Mouse (Mus musculus) cerebellum, adult 9-10 months (tissue): ENCODE data around the gene Rapgef3.

Source experiments
- DNase-seq: peaks from one replicate; pipeline ENCODE4 v3.0.0; 2022

Rapgef3 gene

GRCm38 (mm10) chr15:97793386-97794153 is 25.8 kb upstream of the Rapgef3 start:
- no peak for DNase-seq

GRCm38 (mm10) chr15:97791126-97791700 is 23.4 kb upstream of the Rapgef3 start:
- DNase-seq, result no peak

GRCm38 (mm10) chr15:97789761-97790505 is 22.2 kb upstream of the Rapgef3 start:
- DNase-seq, result peak; percentile 85

GRCm38 (mm10) chr15:97788821-97789220 is 21.0 kb upstream of the Rapgef3 start:
- DNase-seq, result peak; percentile 87

GRCm38 (mm10) chr15:97787799-97788667 is 20.3 kb upstream of the Rapgef3 start:
- no peak for DNase-seq

- DNase-seq, result no peak
Measured at GRCm38 (mm10) chr15:97787148-97787798, 19.5 kb upstream of the Rapgef3 start.

GRCm38 (mm10) chr15:97786412-97787112 is 18.8 kb upstream of the Rapgef3 start:
- DNase-seq, result no peak

- DNase-seq, result peak; percentile 59
Measured at GRCm38 (mm10) chr15:97785731-97786411, 18.1 kb upstream of the Rapgef3 start.

- peak; percentile 69 for DNase-seq
Measured at GRCm38 (mm10) chr15:97784561-97785161, 16.9 kb upstream of the Rapgef3 start.

GRCm38 (mm10) chr15:97784092-97784559 is 16.4 kb upstream of the Rapgef3 start:
- DNase-seq, result peak; percentile 90

- DNase-seq, result peak; percentile 51
Measured at GRCm38 (mm10) chr15:97782749-97783105, 15.0 kb upstream of the Rapgef3 start.

- no peak for DNase-seq
Measured at GRCm38 (mm10) chr15:97781961-97782748, 14.4 kb upstream of the Rapgef3 start.

GRCm38 (mm10) chr15:97780611-97781031 is 12.8 kb upstream of the Rapgef3 start:
- DNase-seq, result no peak

GRCm38 (mm10) chr15:97779576-97779975 is 11.8 kb upstream of the Rapgef3 start:
- DNase-seq, result no peak

- DNase-seq, result no peak
Measured at GRCm38 (mm10) chr15:97778311-97779098, 10.7 kb upstream of the Rapgef3 start, which contains the start of gene Slc48a1. Gene Slc48a1, plus strand, starts transcription at chr15:97778520.

GRCm38 (mm10) chr15:97776919-97777318 is 9.1 kb upstream of the Rapgef3 start:
- no peak for DNase-seq

- DNase-seq, result peak; percentile 53
Measured at GRCm38 (mm10) chr15:97776514-97776913, 8.7 kb upstream of the Rapgef3 start.

GRCm38 (mm10) chr15:97773961-97774370 is 6.2 kb upstream of the Rapgef3 start:
- DNase-seq, result no peak

- DNase-seq, result no peak
Measured at GRCm38 (mm10) chr15:97773108-97773507, 5.3 kb upstream of the Rapgef3 start.
